Mouse (Mus musculus) intestine, embryonic 16.5 days (tissue): ENCODE results near the gene Ndufs6. TPM values are rescaled to one million over a fixed set of nuclear protein-coding genes. Genes with fewer than 3 reads are reported as not detected.
A peak's percentile ranks its signal among the peaks of the same experiment; 100 is the strongest.

ENCODE experiments used
- ATAC-seq: fragments of 200-750 bp; cut with Nextera tagmentation; 2 replicates; pipeline ENCODE4 v1.8.0; 2017; ENCODE audit warnings: moderate TSS enrichment, moderate library complexity
- H3K27ac ChIP-seq: fragments of 300-500 bp; sonication (generic); 2 replicates; pipeline ENCODE4 v1.5.1; 2014; ENCODE audit warnings: mild to moderate bottlenecking, low read length
- H3K27me3 ChIP-seq: fragments of 300-500 bp; sonication (generic); replicated peaks from 2 replicates; pipeline ENCODE4 v1.6.1; 2014; ENCODE audit warnings: low read length, control low read depth, mixed read lengths; ENCODE audit not compliant: control insufficient read depth, insufficient read depth
- H3K36me3 ChIP-seq: fragments of 300-500 bp; sonication (generic); 2 replicates; pipeline ENCODE4 v1.6.1; 2014; ENCODE audit warnings: low read length, control low read depth; ENCODE audit not compliant: control insufficient read depth, insufficient read depth
- H3K4me1 ChIP-seq: fragments of 300-500 bp; sonication (generic); 2 replicates; pipeline ENCODE4 v1.6.1; 2014; ENCODE audit warnings: low read length, control low read depth, mixed read lengths; ENCODE audit not compliant: control insufficient read depth, insufficient read depth
- H3K4me2 ChIP-seq: fragments of 300-500 bp; sonication (generic); 2 replicates; pipeline ENCODE4 v1.6.1; 2014; ENCODE audit warnings: low read depth, low read length, control low read depth
- H3K4me3 ChIP-seq: fragments of 300-500 bp; sonication (generic); 2 replicates; pipeline ENCODE4 v1.5.1; 2014; ENCODE audit warnings: mild to moderate bottlenecking, low read length
- H3K9ac ChIP-seq: fragments of 300-500 bp; sonication (generic); 2 replicates; pipeline ENCODE4 v1.6.1; 2014; ENCODE audit warnings: low read depth, low read length
- H3K9me3 ChIP-seq: fragments of 300-500 bp; sonication (generic); 2 replicates; pipeline ENCODE4 v1.6.1; 2016; ENCODE audit warnings: low read length, control low read depth; ENCODE audit not compliant: control insufficient read depth
- WGBS: fragments of 180-500 bp; shearing (Covaris S2); extraction: QIAGEN DNeasy Blood & Tissue Kit; methylation state at CpG from one replicate; pipeline ENCODE4 v1.1.7; 2014; 5-methylcytosine and 5-hydroxymethylcytosine counted together
- polyA plus RNA-seq: library from polyadenylated mRNA; unstranded; fragments of >200 nt; fragmentation: Nextera tagmentation; extraction: Ambion mirVana; gene quantifications from 2 replicates; pipeline ENCODE4 v1.2.1, GENCODE M21; 2015

The Ndufs6 gene
- polyA plus RNA-seq, 1 experiment from 2014 or later, result 539 TPM

DNA sequence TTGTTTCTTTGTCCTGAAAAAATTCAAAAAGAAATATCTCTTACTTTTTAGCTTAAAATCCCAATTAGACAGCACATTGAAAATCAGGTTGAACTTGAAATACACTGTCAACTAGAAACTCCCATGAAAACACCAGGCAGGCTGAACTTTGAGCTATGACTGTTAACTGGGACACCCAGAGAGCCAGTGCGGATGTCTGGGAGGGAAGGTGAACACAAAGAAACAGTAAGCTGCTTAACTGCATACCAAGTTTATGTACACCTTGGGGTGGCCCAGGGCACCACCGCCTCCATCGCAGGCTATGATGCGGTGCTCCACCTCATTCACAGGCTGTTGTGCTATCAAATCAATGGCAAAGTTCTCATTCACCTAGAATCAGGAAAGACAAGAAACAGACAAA, 8.3 kb downstream of the Ndufs6 start:
- Histone ChIP-seq H3K36me3 (peaks cover 28% of the 10 kb centered on the region), H3K9ac (no peak overlapping the region), H3K4me1 (0 out of 2 replicates have a peak, but pooled peaks cover 6% of the 10 kb centered on the region), H3K27ac (no peak overlapping the region), H3K4me2 (no peak overlapping the region), H3K4me3 (no peak overlapping the region), H3K9me3 (peaks cover 3% of the 10 kb centered on the region; the same call in 1 of the 2 replicates), H3K27me3 (no peaks in the 10 kb centered on the region)
- ATAC-seq, result no peak; the same call in 1 of the 2 replicates
- WGBS, result 89% methylated on average over 4 of the region's 4 CpGs

DNA sequence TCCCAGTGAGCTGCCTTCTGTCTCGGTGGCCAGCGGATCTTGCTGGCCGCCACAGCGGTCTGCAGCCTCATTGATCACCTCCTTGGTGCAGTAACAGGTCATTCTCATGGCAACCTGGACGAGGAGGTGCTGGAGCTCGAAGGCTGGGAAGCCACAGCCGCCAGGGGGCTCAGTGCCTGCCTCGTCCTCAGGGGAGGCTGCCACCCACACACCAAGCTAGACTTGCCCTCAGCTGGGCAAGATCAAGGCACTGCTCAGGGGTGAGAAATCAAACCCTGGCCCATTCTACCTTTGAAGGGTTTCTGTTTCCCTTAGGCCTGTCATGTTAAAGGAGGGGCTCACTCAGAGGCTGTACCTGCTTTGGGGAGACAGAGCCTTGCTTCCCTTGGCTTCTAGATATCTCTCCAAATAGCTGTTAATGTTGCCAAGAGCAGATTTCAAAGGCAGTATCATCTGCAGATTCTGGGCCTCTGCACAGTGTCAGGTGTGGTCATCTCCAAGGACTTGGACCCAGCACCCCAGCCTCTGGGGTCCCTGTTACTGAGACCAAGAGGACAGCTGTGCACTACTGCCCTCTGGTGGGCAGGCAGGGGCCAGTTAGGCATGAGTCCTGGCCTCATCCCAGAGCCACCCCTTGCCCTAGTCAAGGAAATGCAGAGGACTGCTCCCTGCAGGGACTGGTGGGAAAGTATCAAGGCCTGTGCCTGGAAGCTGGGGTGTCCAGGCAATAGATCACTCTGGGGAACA, 18.0 kb downstream of the Ndufs6 start:
- no peak overlapping the region for H3K4me3 ChIP-seq
- H3K27ac ChIP-seq, result no peak overlapping the region
- no peaks in the 10 kb centered on the region for H3K9me3 ChIP-seq
- H3K9ac ChIP-seq, result no peak overlapping the region
- WGBS, result 28% methylated on average over 8 of the region's 8 CpGs
- ATAC-seq, result peak; percentile 76
- H3K27me3 ChIP-seq, result no peaks in the 10 kb centered on the region
- H3K4me2 ChIP-seq, result no peak overlapping the region
- H3K4me1 ChIP-seq, result peaks cover 4% of the 10 kb centered on the region; the same call in 1 of the 2 replicates
- H3K36me3 ChIP-seq, result no peaks in the 10 kb centered on the region

DNA sequence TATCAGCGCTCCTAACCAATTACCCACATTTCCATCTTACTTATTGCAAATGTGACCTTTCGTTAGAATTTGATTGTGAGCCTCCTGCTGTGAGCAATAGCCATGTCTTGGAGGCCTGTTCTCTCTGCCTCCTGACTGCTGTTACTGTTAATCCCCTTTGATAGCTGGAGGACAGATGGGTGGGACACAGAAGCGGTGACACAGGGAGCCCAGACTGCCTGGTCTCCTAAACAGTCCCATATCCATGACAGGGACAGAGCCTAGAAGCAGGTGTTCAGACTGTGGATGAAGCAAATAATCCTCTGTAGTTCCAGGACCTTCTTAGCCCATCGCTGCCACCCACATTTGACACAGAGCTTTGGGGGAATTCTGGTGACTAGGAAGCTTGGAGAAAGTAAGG, 21.9 kb downstream of the Ndufs6 start:
- Histone ChIP-seq H3K9ac (no peak overlapping the region), H3K4me1 (peaks cover 9% of the 10 kb centered on the region; the same call in 1 of the 2 replicates), H3K4me3 (no peak overlapping the region), H3K27ac (no peak overlapping the region), H3K27me3 (no peaks in the 10 kb centered on the region), H3K9me3 (no peaks in the 10 kb centered on the region), H3K4me2 (no peak overlapping the region), H3K36me3 (no peaks in the 10 kb centered on the region)
- no peak for ATAC-seq
- WGBS, result 69% methylated on average over 4 of the region's 4 CpGs

DNA sequence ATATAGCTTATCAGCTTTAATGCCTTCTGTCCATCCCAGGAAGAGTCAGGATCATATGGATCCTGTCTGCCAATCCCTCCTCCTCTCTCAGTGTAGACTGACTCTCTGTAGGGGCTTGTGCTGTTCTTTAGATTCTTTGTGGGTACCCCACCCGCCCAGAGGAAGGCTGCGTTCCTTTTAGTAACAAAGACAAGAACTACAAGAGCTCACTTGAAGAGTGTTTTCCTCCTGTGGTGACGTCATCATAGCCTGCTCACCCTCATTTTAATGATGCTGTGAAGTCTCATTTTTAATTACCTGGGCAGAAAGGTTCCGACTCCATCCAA, 22.3 kb downstream of the Ndufs6 start:
- Histone ChIP-seq H3K9me3 (no peaks in the 10 kb centered on the region), H3K4me1 (peaks cover 9% of the 10 kb centered on the region; the same call in 1 of the 2 replicates), H3K4me3 (no peak overlapping the region), H3K36me3 (no peaks in the 10 kb centered on the region), H3K27ac (no peak overlapping the region), H3K27me3 (no peaks in the 10 kb centered on the region), H3K4me2 (no peak overlapping the region), H3K9ac (no peak overlapping the region)
- no peak for ATAC-seq
- WGBS, result 61% methylated on average over 4 of the region's 4 CpGs

DNA sequence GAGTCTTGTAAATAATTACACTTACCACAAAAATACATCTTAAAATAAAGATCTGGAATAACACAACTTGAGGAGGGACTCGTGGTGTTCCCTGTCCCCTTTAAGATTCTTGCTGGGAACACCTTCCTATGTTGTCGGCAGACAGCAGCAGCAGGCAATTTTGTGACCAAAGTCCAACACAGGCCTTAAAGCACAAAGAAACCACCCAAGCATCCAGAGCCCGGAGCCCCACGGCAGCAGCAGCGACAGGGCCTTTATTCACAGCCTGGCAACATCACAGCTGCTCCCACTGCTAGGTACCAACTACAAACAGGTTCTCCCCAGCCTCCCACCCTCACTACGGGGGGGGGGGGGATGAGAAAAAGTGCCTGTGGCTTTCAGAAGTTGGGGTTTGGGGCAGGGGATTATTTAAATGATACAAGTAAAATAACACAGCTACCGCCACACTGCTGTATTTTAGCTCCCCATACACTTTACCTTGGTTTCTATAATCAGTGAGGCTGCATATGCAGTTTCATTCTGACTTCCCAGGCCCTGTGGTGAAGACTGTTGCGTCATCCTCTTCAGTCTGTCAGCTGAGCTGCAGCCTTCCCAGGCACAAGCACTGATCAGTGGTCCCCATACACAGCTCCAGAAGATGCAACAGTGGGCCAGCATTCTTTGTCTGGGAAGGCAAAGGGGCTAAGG, 22.8 kb downstream of the Ndufs6 start:
- Histone ChIP-seq H3K9me3 (no peaks in the 10 kb centered on the region), H3K36me3 (no peaks in the 10 kb centered on the region), H3K4me2 (peak overlapping the region; percentile 43), H3K9ac (no peak overlapping the region), H3K27me3 (no peaks in the 10 kb centered on the region), H3K4me3 (peak overlapping the region; percentile 20), H3K27ac (peak overlapping the region; percentile 76), H3K4me1 (peaks cover 9% of the 10 kb centered on the region; the same call in 1 of the 2 replicates)
- WGBS, result 41% methylated on average over 8 of the region's 8 CpGs
- peak; percentile 84 for ATAC-seq

DNA sequence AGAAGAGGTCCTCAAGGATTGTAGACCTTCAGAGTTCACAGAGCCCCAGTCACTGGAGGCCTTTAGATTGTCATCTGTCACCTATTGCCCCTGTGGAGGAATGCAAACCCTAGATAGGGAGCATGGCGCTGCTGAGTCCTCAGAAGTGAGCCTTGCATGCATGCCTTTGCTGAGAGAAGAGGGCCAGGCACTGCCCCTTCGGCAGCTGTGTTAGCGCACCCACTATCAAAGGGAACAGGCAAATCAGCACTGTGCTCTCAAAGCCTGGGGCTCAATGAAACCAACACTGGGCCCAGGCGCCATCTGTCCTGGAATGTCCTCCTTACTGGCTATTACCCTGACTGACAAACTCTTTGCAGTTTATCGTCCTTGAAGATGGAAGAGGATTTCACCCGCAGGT, 23.6 kb downstream of the Ndufs6 start:
- peaks cover 9% of the 10 kb centered on the region; the same call in 1 of the 2 replicates for H3K4me1 ChIP-seq
- no peaks in the 10 kb centered on the region for H3K36me3 ChIP-seq
- no peak overlapping the region; the same call in 1 of the 2 replicates for H3K27ac ChIP-seq
- H3K27me3 ChIP-seq, result no peaks in the 10 kb centered on the region
- H3K9ac ChIP-seq, result no peak overlapping the region; the same call in 1 of the 2 replicates
- WGBS, result 33% methylated on average over 6 of the region's 6 CpGs
- no peaks in the 10 kb centered on the region for H3K9me3 ChIP-seq
- ATAC-seq, result peak; percentile 39
- H3K4me3 ChIP-seq, result no peak overlapping the region
- H3K4me2 ChIP-seq, result no peak overlapping the region

DNA sequence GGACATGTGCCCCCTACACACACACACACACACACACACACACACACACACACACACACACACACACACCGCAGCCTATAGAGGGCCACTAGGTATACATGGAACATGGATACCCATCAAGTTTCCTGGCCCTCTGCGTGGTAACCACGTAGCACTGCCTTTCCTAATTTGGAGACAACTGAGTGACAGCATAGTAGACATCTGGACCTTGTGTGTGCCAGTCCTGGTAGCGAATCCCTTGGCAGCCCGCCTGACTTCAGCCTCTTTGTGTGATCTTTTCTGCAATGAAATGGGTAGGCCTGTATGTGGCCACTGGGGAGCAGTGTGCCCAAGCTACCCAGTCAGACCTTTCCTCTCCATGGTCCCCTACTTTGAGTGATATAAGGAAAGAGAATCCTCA, 29.0 kb downstream of the Ndufs6 start:
- ATAC-seq, result no peak
- WGBS, result 92% methylated on average over 5 of the region's 5 CpGs
- Histone ChIP-seq H3K4me3 (no peak overlapping the region), H3K36me3 (no peaks in the 10 kb centered on the region), H3K9ac (no peak overlapping the region), H3K27me3 (no peaks in the 10 kb centered on the region), H3K4me2 (no peak overlapping the region), H3K4me1 (no peaks in the 10 kb centered on the region), H3K27ac (no peak overlapping the region), H3K9me3 (no peaks in the 10 kb centered on the region)

DNA sequence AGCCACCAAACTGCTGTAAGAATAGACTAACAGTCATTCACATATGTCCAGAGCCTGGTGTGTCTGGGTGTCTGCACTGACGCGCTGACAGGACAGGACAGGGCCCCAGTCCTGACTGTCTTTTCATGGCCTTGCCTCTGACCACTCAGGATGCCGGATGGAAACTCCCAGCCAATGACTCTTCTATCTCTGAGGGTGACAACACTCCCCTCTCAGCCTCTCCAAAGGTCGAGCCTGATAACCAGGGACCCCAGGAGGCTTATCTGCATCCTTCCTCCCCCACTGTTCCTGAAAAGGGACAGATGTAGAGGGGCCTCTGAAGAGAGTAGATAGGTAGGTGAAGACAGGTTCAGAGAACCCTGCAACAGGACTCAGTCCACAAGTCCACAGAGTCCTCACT, 29.6 kb downstream of the Ndufs6 start:
- H3K4me1 ChIP-seq, result no peaks in the 10 kb centered on the region
- no peak overlapping the region for H3K9ac ChIP-seq
- no peaks in the 10 kb centered on the region for H3K27me3 ChIP-seq
- ATAC-seq, result 0 out of 2 replicates have a peak, but pooled peaks have one; percentile 17
- H3K4me3 ChIP-seq, result no peak overlapping the region
- WGBS, result 64% methylated on average over 4 of the region's 4 CpGs
- H3K27ac ChIP-seq, result no peak overlapping the region
- H3K9me3 ChIP-seq, result no peaks in the 10 kb centered on the region
- no peaks in the 10 kb centered on the region for H3K36me3 ChIP-seq
- H3K4me2 ChIP-seq, result no peak overlapping the region

DNA sequence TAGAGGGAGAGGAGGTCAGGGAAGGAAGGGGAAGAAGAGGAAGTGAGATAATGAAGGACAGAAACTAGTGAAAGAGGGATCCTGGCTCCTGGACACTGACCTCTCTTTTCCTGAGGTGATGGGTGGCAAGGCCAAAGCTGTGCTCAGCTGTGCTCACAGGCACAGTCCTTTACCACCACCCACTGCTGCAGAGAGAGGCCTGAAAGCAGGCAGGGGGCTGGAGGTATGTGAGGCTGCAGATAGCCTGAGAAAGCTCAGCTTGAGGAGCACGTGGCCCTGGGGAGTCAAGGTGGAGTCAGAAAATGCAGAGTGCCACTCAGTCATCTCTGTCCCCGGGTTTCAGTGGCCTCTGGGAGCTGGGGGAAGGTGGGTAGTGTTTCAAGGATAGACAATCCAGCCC, 37.2 kb downstream of the Ndufs6 start:
- Histone ChIP-seq H3K9ac (no peak overlapping the region), H3K9me3 (no peaks in the 10 kb centered on the region), H3K4me2 (no peak overlapping the region), H3K27me3 (0 out of 2 replicates have a peak, but pooled peaks cover 2% of the 10 kb centered on the region), H3K4me3 (no peak overlapping the region), H3K4me1 (0 out of 2 replicates have a peak, but pooled peaks cover 3% of the 10 kb centered on the region), H3K27ac (0 out of 2 replicates have a peak overlapping the region, but pooled peaks have one; percentile 16), H3K36me3 (no peaks in the 10 kb centered on the region)
- ATAC-seq, result no peak
- WGBS, result 30% methylated on average over 2 of the region's 2 CpGs
